Mouse (Mus musculus) T-helper 17 cell (primary cell): ENCODE data around the gene Gm21981.

Experiments used
- in situ Hi-C, 2 experiments: fragments of 300-600 bp; cut with MboI, MseI; formaldehyde crosslinking; loops; 1 replicate in 1 of 2; 2 replicates in 1 of 2; pipeline ENCODE4 v1.15.1; 2025; ENCODE audit warnings: high pct_unique_total_duplicates in 2 of 2

The Gm21981 gene

GRCm38 (mm10) chr17:47694442-47694502 is at the start of gene Gm21981:
TSS of gene Gm21981 (minus strand) at chr17:47694455.
- in situ Hi-C loops = loop anchor here in 1 of 2 experiments (5.0 kb wide), 1 partner anchor 187 kb away; the partner anchor contains the start of gene Ccnd3

- in situ Hi-C loops = no loop called here
Observed at GRCm38 (mm10) chr17:47742991-47743734, 48.9 kb upstream of the Gm21981 start.

GRCm38 (mm10) chr17:47740186-47740585 is 45.9 kb upstream of the Gm21981 start:
- in situ Hi-C loops = no loop called here

- in situ Hi-C loops = no loop called here
Observed at GRCm38 (mm10) chr17:47738879-47739798, 44.9 kb upstream of the Gm21981 start.

- in situ Hi-C loops = no loop called here
Observed at GRCm38 (mm10) chr17:47738066-47738878, 44.0 kb upstream of the Gm21981 start.

GRCm38 (mm10) chr17:47737271-47738065 is 43.2 kb upstream of the Gm21981 start:
- in situ Hi-C loops = no loop called here

GRCm38 (mm10) chr17:47736856-47737255 is 42.6 kb upstream of the Gm21981 start, which contains the start of gene Tfeb:
TSS of gene Tfeb (plus strand) at chr17:47737030.
- in situ Hi-C loops = no loop called here

GRCm38 (mm10) chr17:47735553-47736100 is 41.4 kb upstream of the Gm21981 start:
- in situ Hi-C loops = no loop called here

GRCm38 (mm10) chr17:47730633-47731575 is 36.6 kb upstream of the Gm21981 start:
- in situ Hi-C loops = no loop called here

GRCm38 (mm10) chr17:47726566-47726965 is 32.3 kb upstream of the Gm21981 start, which contains the start of gene Pgc:
TSS of gene Pgc (plus strand) at chr17:47726842.
- in situ Hi-C loops = no loop called here

GRCm38 (mm10) chr17:47721183-47721582 is 26.9 kb upstream of the Gm21981 start:
- in situ Hi-C loops = no loop called here

GRCm38 (mm10) chr17:47715037-47715436 is 20.8 kb upstream of the Gm21981 start:
- in situ Hi-C loops = no loop called here

GRCm38 (mm10) chr17:47712889-47713571 is 18.8 kb upstream of the Gm21981 start:
- in situ Hi-C loops = no loop called here

GRCm38 (mm10) chr17:47711883-47712282 is 17.6 kb upstream of the Gm21981 start:
- in situ Hi-C loops = no loop called here

GRCm38 (mm10) chr17:47710036-47710435 is 15.8 kb upstream of the Gm21981 start:
- in situ Hi-C loops = no loop called here

- in situ Hi-C loops = no loop called here
Observed at GRCm38 (mm10) chr17:47708972-47709371, 14.7 kb upstream of the Gm21981 start.

- in situ Hi-C loops = no loop called here
Observed at GRCm38 (mm10) chr17:47707961-47708360, 13.7 kb upstream of the Gm21981 start.

- in situ Hi-C loops = no loop called here
Observed at GRCm38 (mm10) chr17:47706196-47706595, 11.9 kb upstream of the Gm21981 start.

- in situ Hi-C loops = no loop called here
Observed at GRCm38 (mm10) chr17:47704692-47705091, 10.4 kb upstream of the Gm21981 start.
